Mouse (Mus musculus): ENCODE results near the gene Mob2.

DNA sequence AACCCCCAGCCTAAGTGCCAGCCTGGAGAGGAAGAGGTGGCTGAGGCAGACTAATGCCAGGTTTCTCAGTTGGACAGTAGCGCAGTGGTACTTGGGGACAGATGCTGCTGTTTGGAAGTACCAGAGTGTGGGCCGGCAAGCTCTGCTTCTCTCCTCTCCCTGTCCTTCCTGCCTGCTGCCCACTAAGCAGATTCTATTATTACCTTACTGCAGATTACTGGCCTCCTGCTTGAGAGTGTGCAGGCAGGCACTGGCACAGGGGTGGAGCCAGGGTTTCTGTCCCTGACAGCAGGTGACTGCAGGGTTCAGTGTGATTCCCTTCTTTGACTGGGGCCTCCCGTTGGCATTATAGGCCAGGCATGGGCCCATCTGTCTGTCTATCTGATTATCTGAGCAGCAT is 99.4 kb downstream of the Mob2 start:
- TF ChIP-seq CTCF (conservative IDR thresholded peaks at IDR 0.05 in 1 of 2, IDR thresholded peaks at IDR 0.05 in 1 of 2; ENCODE audit: low read depth in 2 of 2, low read length in 2 of 2) (no peak), SMC3 (IDR thresholded peaks at IDR 0.05; ENCODE audit: low read depth, low read length) (no peak), MEF2A (IDR thresholded peaks at IDR 0.05; ENCODE audit: borderline replicate concordance, low read depth, low read length) (no peak), TCF12 (IDR thresholded peaks at IDR 0.05; ENCODE audit: low read depth, low read length) (no peak), POLR2A (IDR thresholded peaks at IDR 0.05; ENCODE audit: low read depth, low read length) (no peak), ZC3H11A (IDR thresholded peaks at IDR 0.05; ENCODE audit: low read depth, low read length) (no peak), KAT2A (IDR thresholded peaks at IDR 0.05; ENCODE audit: insufficient replicate concordance, low read length) (no peak), NRF1 (IDR thresholded peaks at IDR 0.05; ENCODE audit: low read depth, low read length) (no peak), MAZ (IDR thresholded peaks at IDR 0.05; ENCODE audit: low read depth, low read length) (no peak), ZMIZ1 (IDR thresholded peaks at IDR 0.05; ENCODE audit: low read depth, low read length) (no peak), ELF1 (IDR thresholded peaks at IDR 0.05; ENCODE audit: low read depth, low read length) (no peak)
